Mouse (Mus musculus): Measurements from ENCODE around the gene Taf15. TPM values are rescaled to one million over a fixed set of nuclear protein-coding genes. Genes with fewer than 3 reads are reported as not detected.

Taf15 gene
- total and polyA plus RNA-seq, 3 experiments: 31.8 to 236 TPM; not detected in 1

- no peaks in the 10 kb centered on the region for H3K4me1 ChIP-seq (ENCODE audit: control insufficient read depth in 1 of 2, insufficient read depth in 2 of 2, low read length in 2 of 2)
- no peak overlapping the region for H3K9ac ChIP-seq (ENCODE audit: control insufficient read depth, low read depth, low read length, poor library complexity, severe bottlenecking)
- no peak overlapping the region for H3K27ac ChIP-seq (ENCODE audit: control insufficient read depth, low read depth, low read length)
- DNase-seq (ENCODE audit: low read depth, low spot score): no peak
- peaks cover 4 to 26% of the 10 kb centered on the region in 2 experiments for H3K27me3 ChIP-seq (ENCODE audit: control insufficient read depth in 1 of 2, insufficient read depth in 2 of 2, low read length in 2 of 2)
- H3K9me3 ChIP-seq (replicated peaks; ENCODE audit: insufficient read depth, low read length): no peaks in the 10 kb centered on the region
- TF ChIP-seq CTCF (IDR thresholded peaks at IDR 0.05 in 2 of 3, conservative IDR thresholded peaks at IDR 0.05 in 1 of 3; ENCODE audit: control insufficient read depth in 1 of 3, insufficient read depth in 1 of 3, low read depth in 2 of 3, low read length in 3 of 3, poor library complexity in 1 of 3, severe bottlenecking in 1 of 3) (no peak), MAX (IDR thresholded peaks at IDR 0.05; ENCODE audit: low read length) (no peak), MYC (IDR thresholded peaks at IDR 0.05; ENCODE audit: low read depth, low read length) (no peak), TAL1 (IDR thresholded peaks at IDR 0.05; ENCODE audit: low read length) (no peak), JUND (IDR thresholded peaks at IDR 0.05; ENCODE audit: low read depth, low read length) (no peak), CHD2 (IDR thresholded peaks at IDR 0.05; ENCODE audit: low read length) (no peak), ZC3H11A (IDR thresholded peaks at IDR 0.05; ENCODE audit: low read depth, low read length) (no peak), GATA1 (IDR thresholded peaks at IDR 0.05; ENCODE audit: low read depth, low read length) (no peak), MYB (IDR thresholded peaks at IDR 0.05; ENCODE audit: low read depth, low read length) (no peak), BHLHE40 (IDR thresholded peaks at IDR 0.05; ENCODE audit: borderline replicate concordance, low read depth, low read length) (no peak), RCOR1 (IDR thresholded peaks at IDR 0.05; ENCODE audit: low read depth, low read length) (no peak), NELFE (IDR thresholded peaks at IDR 0.05; ENCODE audit: low read depth, low read length) (no peak), MEF2A (IDR thresholded peaks at IDR 0.05; ENCODE audit: extremely low read depth, insufficient replicate concordance, low read depth, low read length, poor library complexity, severe bottlenecking) (no peak), MAFK (IDR thresholded peaks at IDR 0.05; ENCODE audit: borderline replicate concordance, low read depth, low read length) (no peak), POLR2AphosphoS2 (IDR thresholded peaks at IDR 0.05; ENCODE audit: low read length) (no peak)
- no peaks in the 10 kb centered on the region for H3K79me2 ChIP-seq (ENCODE audit: control insufficient read depth, insufficient read depth, low read length, poor library complexity)
- H3K36me3 ChIP-seq (ENCODE audit: control insufficient read depth in 1 of 2, insufficient read depth in 2 of 2, low read length in 2 of 2): no peaks in the 10 kb centered on the region
- H3K4me3 ChIP-seq (ENCODE audit: control insufficient read depth in 1 of 2, insufficient read depth in 1 of 2, low read depth in 2 of 2, low read length in 2 of 2): no peak overlapping the region
These were observed 21.6 kb upstream of the Taf15 start for GRCm38 (mm10) chr11:83451281-83451680.

- Histone ChIP-seq H3K27ac (ENCODE audit: control insufficient read depth, low read depth, low read length) (no peak overlapping the region), H3K9me3 (replicated peaks; ENCODE audit: insufficient read depth, low read length) (no peaks in the 10 kb centered on the region), H3K27me3 (ENCODE audit: control insufficient read depth in 1 of 2, insufficient read depth in 2 of 2, low read length in 2 of 2) (peaks cover 12 to 28% of the 10 kb centered on the region in 2 experiments), H3K4me3 (ENCODE audit: control insufficient read depth in 1 of 2, insufficient read depth in 1 of 2, low read depth in 2 of 2, low read length in 2 of 2) (no peak overlapping the region), H3K36me3 (ENCODE audit: control insufficient read depth in 1 of 2, insufficient read depth in 2 of 2, low read length in 2 of 2) (no peaks in the 10 kb centered on the region), H3K4me1 (ENCODE audit: control insufficient read depth in 1 of 2, insufficient read depth in 2 of 2, low read length in 2 of 2) (no peaks in the 10 kb centered on the region), H3K79me2 (ENCODE audit: control insufficient read depth, insufficient read depth, low read length, poor library complexity) (no peaks in the 10 kb centered on the region), H3K9ac (ENCODE audit: control insufficient read depth, low read depth, low read length, poor library complexity, severe bottlenecking) (no peak overlapping the region)
- DNase-seq (ENCODE audit: low read depth, low spot score): no peak
- TF ChIP-seq GABPA (IDR thresholded peaks at IDR 0.05; ENCODE audit: low read depth, low read length): no peak
- TF ChIP-seq E2F4 (IDR thresholded peaks at IDR 0.05; ENCODE audit: borderline replicate concordance, low read depth, low read length): no peak
- no peak for TF ChIP-seq MYC (IDR thresholded peaks at IDR 0.05; ENCODE audit: low read depth, low read length)
- no peak for TF ChIP-seq UBTF (IDR thresholded peaks at IDR 0.05; ENCODE audit: borderline replicate concordance, insufficient read depth, low read depth, low read length)
- TF ChIP-seq RCOR1 (IDR thresholded peaks at IDR 0.05; ENCODE audit: low read depth, low read length): no peak
- TF ChIP-seq HCFC1 (IDR thresholded peaks at IDR 0.05; ENCODE audit: low read depth, low read length): no peak
- TF ChIP-seq ZC3H11A (IDR thresholded peaks at IDR 0.05; ENCODE audit: low read depth, low read length): no peak
- TF ChIP-seq MXI1 (IDR thresholded peaks at IDR 0.05; ENCODE audit: low read depth, low read length): no peak
- TF ChIP-seq ZMIZ1 (IDR thresholded peaks at IDR 0.05; ENCODE audit: low read depth, low read length): no peak
- no peak for TF ChIP-seq MEF2A (IDR thresholded peaks at IDR 0.05; ENCODE audit: extremely low read depth, insufficient replicate concordance, low read depth, low read length, poor library complexity, severe bottlenecking)
- TF ChIP-seq JUND (IDR thresholded peaks at IDR 0.05; ENCODE audit: low read depth, low read length): no peak
- TF ChIP-seq NRF1 (IDR thresholded peaks at IDR 0.05; ENCODE audit: insufficient read depth, low read depth, low read length, poor library complexity, severe bottlenecking): no peak
- TF ChIP-seq GATA1 (IDR thresholded peaks at IDR 0.05; ENCODE audit: low read depth, low read length): no peak
- no peak for TF ChIP-seq USF2 (IDR thresholded peaks at IDR 0.05; ENCODE audit: borderline replicate concordance in 1 of 2, insufficient read depth in 1 of 2, low read depth in 1 of 2, low read length in 2 of 2)
- TF ChIP-seq MAX (IDR thresholded peaks at IDR 0.05; ENCODE audit: low read length): no peak
These were observed 18.3 kb upstream of the Taf15 start for GRCm38 (mm10) chr11:83454548-83454947.

Data from MEL (cell line).